Mouse (Mus musculus) adipocyte (in vitro differentiated cells): ENCODE data around the gene Pfkfb1.

ENCODE experiments used
- DNase-seq: peaks from one replicate; pipeline ENCODE4 v3.0.0-alpha.2; 2016; ENCODE audit warnings: low spot score

Gene Pfkfb1

DNA sequence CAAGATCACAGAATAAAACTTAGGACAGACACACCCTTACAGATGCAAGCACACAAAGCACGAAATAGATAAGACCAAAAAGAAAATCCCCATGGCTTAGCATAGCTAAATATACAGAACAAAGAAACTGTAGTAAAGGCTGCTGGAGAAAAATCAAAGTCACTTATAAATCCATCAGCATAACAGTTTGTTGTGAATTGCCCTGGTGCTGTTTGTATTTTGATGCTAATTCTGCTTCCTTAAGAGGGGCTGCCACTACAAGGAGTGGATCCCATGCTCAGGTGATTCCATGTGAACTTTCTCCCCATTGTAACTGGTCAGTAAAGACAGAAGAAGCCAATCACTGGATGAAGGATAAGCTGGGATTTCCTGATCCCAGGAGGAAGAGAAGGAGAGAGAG lies 89.5 kb downstream of the Pfkfb1 start:
- DNase-seq: no peak
